Mouse (Mus musculus): Measurements from ENCODE around the gene Rbfox1.

- no peak for TF ChIP-seq MAX (IDR thresholded peaks at IDR 0.05)
- no peak for TF ChIP-seq CTCF (IDR thresholded peaks at IDR 0.05; ENCODE audit: control insufficient read depth, insufficient read depth, insufficient read length)
- no peak for TF ChIP-seq USF1 (IDR thresholded peaks at IDR 0.05; ENCODE audit: low read depth)
Measured at GRCm38 (mm10) chr16:7292985-7293805, 1408.0 kb downstream of the Rbfox1 start.

Measured in C2C12 (cell line).